In the genomic region with DNA sequence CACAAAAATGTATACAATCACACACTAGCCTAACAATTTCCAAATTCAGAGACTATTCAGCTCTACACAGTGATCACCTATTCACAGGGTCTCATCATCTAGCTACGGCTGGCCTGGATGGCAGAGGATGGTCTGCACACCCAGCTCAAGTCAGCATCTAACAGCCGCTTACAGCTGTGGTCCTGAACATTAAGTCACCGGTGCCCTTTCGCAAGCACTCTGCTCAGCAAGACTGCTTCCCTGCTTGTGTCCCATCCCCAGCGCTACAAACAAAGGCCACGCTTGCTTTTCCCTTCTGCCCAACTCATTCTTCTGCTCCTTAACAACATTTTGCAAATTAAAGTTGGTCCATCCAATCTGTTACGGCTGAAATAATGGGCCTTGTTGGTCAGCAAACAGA, we compare ENCODE assay signal across 9 mouse cellular contexts. TPM values are rescaled to one million over a fixed set of nuclear protein-coding genes. Genes with fewer than 3 reads are reported as not detected.
DNase-seq lines count a peak whose midpoint lies in the region; ATAC-seq lines count a peak whose summit lies in the region.
"Had no signal": no experiment of that assay in that cellular context is flagged by ENCODE, and none has a peak within 500 bp of the region (broad histone marks: within the 10 kb centered on the region; RNA-seq: fewer than 3 reads in every experiment).

No protein-coding gene starts in this region.

- DNase-seq in heart, adult 18-20 months = no peak
- no peak for DNase-seq in c-Kit-positive CD71-positive TER-119-positive erythroid progenitor cells, embryonic 14.5 days (ENCODE audit: low spot score)
- no peak for DNase-seq in cerebellum, adult 8-10 months
- DNase-seq: cerebellum, adult 11 months had no signal

- H3K27ac ChIP-seq in heart, embryonic 15.5 days = no peak overlapping the region
- H3K27ac ChIP-seq in embryonic facial prominence, embryonic 12.5 days = no peak overlapping the region
- H3K27ac ChIP-seq in intestine, embryonic 16.5 days (ENCODE audit: low read length) = no peak overlapping the region
- no peak overlapping the region for H3K27ac ChIP-seq in midbrain, embryonic 16.5 days (ENCODE audit: low read length)

- 0 out of 2 replicates have a peak overlapping the region, but pooled peaks have one; percentile 97 for H3K4me3 ChIP-seq in heart, embryonic 15.5 days
- H3K4me3 ChIP-seq in embryonic facial prominence, embryonic 12.5 days = no peak overlapping the region
- H3K4me3 ChIP-seq in intestine, embryonic 16.5 days (ENCODE audit: low read length) = no peak overlapping the region
- H3K4me3 ChIP-seq in midbrain, embryonic 16.5 days (ENCODE audit: low read depth, low read length) = no peak overlapping the region

- H3K27me3 ChIP-seq in heart, embryonic 15.5 days = no peaks in the 10 kb centered on the region
- no peaks in the 10 kb centered on the region for H3K27me3 ChIP-seq in embryonic facial prominence, embryonic 12.5 days
- no peaks in the 10 kb centered on the region for H3K27me3 ChIP-seq in intestine, embryonic 16.5 days (replicated peaks; ENCODE audit: control insufficient read depth, insufficient read depth, low read length)
- no peaks in the 10 kb centered on the region for H3K27me3 ChIP-seq in midbrain, embryonic 16.5 days (ENCODE audit: control insufficient read depth, insufficient read depth, low read depth, low read length)

- peak overlapping the region; percentile 39; the same call in 1 of the 2 replicates for H3K9ac ChIP-seq in heart, embryonic 15.5 days
- no peak overlapping the region for H3K9ac ChIP-seq in embryonic facial prominence, embryonic 12.5 days
- H3K9ac ChIP-seq in intestine, embryonic 16.5 days (ENCODE audit: low read depth, low read length) = 0 out of 2 replicates have a peak overlapping the region, but pooled peaks have one; percentile 22
- H3K9ac ChIP-seq in midbrain, embryonic 16.5 days (ENCODE audit: low read depth, low read length) = no peak overlapping the region; the same call in 1 of the 2 replicates

- ATAC-seq in heart, embryonic 15.5 days (replicated peaks; ENCODE audit: insufficient number of reproducible peaks, insufficient read depth, low FRiP score, low read depth) = no peak
- ATAC-seq in embryonic facial prominence, embryonic 12.5 days (ENCODE audit: insufficient number of reproducible peaks, insufficient read depth, low FRiP score, low TSS enrichment) = no peak
- ATAC-seq in intestine, embryonic 16.5 days = no peak
- no peak for ATAC-seq in midbrain, embryonic 16.5 days
- no peak for ATAC-seq in monocyte, adult 5-6 weeks (replicated peaks; ENCODE audit: insufficient number of reproducible peaks, low FRiP score, low TSS enrichment, poor library complexity, severe bottlenecking)

- H3K4me2 ChIP-seq in heart, embryonic 15.5 days = peak overlapping the region; percentile 87
- peak overlapping the region; percentile 69 for H3K4me2 ChIP-seq in embryonic facial prominence, embryonic 12.5 days (replicated peaks)
- no peak overlapping the region; the same call in 1 of the 2 replicates for H3K4me2 ChIP-seq in intestine, embryonic 16.5 days (ENCODE audit: low read depth, low read length)
- H3K4me2 ChIP-seq in midbrain, embryonic 16.5 days (ENCODE audit: low read length) = peak overlapping the region; percentile 92

- peaks cover 23% of the 10 kb centered on the region for H3K36me3 ChIP-seq in heart, embryonic 15.5 days
- H3K36me3 ChIP-seq in embryonic facial prominence, embryonic 12.5 days = peaks cover 31% of the 10 kb centered on the region
- H3K36me3 ChIP-seq in intestine, embryonic 16.5 days (ENCODE audit: control insufficient read depth, insufficient read depth, low read length) = peaks cover 9% of the 10 kb centered on the region; the same call in 1 of the 2 replicates
- H3K36me3 ChIP-seq in midbrain, embryonic 16.5 days (ENCODE audit: control insufficient read depth, insufficient read depth, low read length) = peaks cover 9% of the 10 kb centered on the region; the same call in 1 of the 2 replicates

- WGBS in heart, embryonic 15.5 days = 87% methylated on average over 7 of the region's 7 CpGs
- 86% methylated on average over 7 of the region's 7 CpGs for WGBS in embryonic facial prominence, embryonic 12.5 days
- 69% methylated on average over 7 of the region's 7 CpGs for WGBS in intestine, embryonic 16.5 days
- WGBS in midbrain, embryonic 16.5 days = 62% methylated on average over 7 of the region's 7 CpGs

- no peaks in the 10 kb centered on the region for H3K9me3 ChIP-seq in heart, embryonic 15.5 days (replicated peaks)
- H3K9me3 ChIP-seq in embryonic facial prominence, embryonic 12.5 days = no peaks in the 10 kb centered on the region
- no peaks in the 10 kb centered on the region for H3K9me3 ChIP-seq in intestine, embryonic 16.5 days (ENCODE audit: control insufficient read depth, low read length)
- H3K9me3 ChIP-seq in midbrain, embryonic 16.5 days (replicated peaks; ENCODE audit: control insufficient read depth, low read length, poor library complexity, severe bottlenecking) = no peaks in the 10 kb centered on the region

- H3K4me1 ChIP-seq in heart, embryonic 15.5 days (replicated peaks) = peaks cover 44% of the 10 kb centered on the region
- H3K4me1 ChIP-seq in embryonic facial prominence, embryonic 12.5 days = peaks cover 15% of the 10 kb centered on the region
- peaks cover 29% of the 10 kb centered on the region for H3K4me1 ChIP-seq in intestine, embryonic 16.5 days (ENCODE audit: control insufficient read depth, insufficient read depth, low read length)
- peaks cover 24% of the 10 kb centered on the region for H3K4me1 ChIP-seq in midbrain, embryonic 16.5 days (ENCODE audit: control insufficient read depth, insufficient read depth, low read length)

RNA-seq across cellular contexts. Expression of gene Slc25a51, which starts 2.2 kb away (rescaled TPM):
- 71.7 and 74.2 TPM in 2 replicates for polyA plus RNA-seq in heart, embryonic 15.5 days (2015; fragmentation: Nextera tagmentation; extraction: Ambion mirVana)
- total RNA-seq in heart, adult 18-20 months (2021) = 100 to 1,000 TPM; 103 to 107 TPM
- polyA plus RNA-seq in embryonic facial prominence, embryonic 12.5 days (2016; fragmentation: Nextera tagmentation; extraction: Ambion mirVana) = 79.8 and 80.5 TPM in 2 replicates
- polyA plus RNA-seq in intestine, embryonic 16.5 days (2015; fragmentation: Nextera tagmentation; extraction: Ambion mirVana) = 50.3 and 55.5 TPM in 2 replicates
- polyA plus RNA-seq in midbrain, embryonic 16.5 days (2015; fragmentation: Nextera tagmentation; extraction: Ambion mirVana) = 70.6 and 72.5 TPM in 2 replicates
- total RNA-seq in monocyte, adult 5-6 weeks (2017) = 43.4 to 47.8 TPM (median 44.2 TPM) in 3 replicates

Comparison
In these comparisons a context has a peak if more than half of its experiments do, and no peak if none do; other contexts are left out.
1. H3K9ac ChIP-seq: peak in heart, embryonic 15.5 days (single experiment) and intestine, embryonic 16.5 days (single experiment); none in embryonic facial prominence, embryonic 12.5 days (single experiment) and midbrain, embryonic 16.5 days (single experiment).